Mouse (Mus musculus): ENCODE measurements around the gene Fbl.

GRCm38 (mm10) chr7:28169489-28170422, at the start of gene Fbl:
- TF ChIP-seq CTCF (IDR thresholded peaks at IDR 0.05; ENCODE audit: low read depth) = no peak
- no peak for TF ChIP-seq EP300 (IDR thresholded peaks at IDR 0.05; ENCODE audit: low read depth)

Measured in liver, embryonic 14.5 days (tissue).